Comparison of ENCODE assay signal across 10 mouse cellular contexts in the genomic region with DNA sequence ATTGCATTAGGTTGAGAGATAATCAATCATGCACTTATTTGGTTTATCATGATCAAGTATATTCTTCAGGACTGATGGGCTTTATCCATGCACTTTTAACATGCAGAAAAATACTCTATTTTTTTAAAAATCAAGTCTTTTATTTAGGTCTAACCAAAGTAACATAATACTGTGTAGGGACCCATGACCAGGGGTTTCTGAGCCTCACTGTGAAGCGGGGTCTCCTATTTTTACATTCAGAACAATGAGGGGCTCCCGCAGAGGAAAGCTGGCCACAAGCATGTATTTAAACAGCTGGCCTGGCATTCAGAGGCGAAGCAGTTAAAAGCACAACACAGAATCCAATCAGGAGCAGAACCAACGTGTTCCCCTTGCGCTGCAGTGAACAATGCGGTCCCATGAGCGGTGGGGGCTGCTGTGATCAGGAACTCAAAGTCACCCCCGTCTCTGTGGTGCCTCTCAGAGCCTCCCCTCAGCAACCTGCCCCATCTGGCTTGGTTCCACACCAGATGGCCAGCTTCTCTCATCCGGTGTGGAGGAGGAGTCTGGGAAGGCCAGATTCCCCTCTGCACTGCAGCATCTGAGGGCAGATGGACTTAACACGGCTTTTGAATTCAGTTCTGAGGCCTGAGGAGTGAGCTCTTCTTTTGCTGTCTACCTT.
DNase-seq lines count a peak whose midpoint lies in the region; ATAC-seq and TF ChIP-seq lines count a peak whose summit lies in the region.
"Had no signal": no experiment of that assay in that cellular context is flagged by ENCODE, and none has a peak within 500 bp of the region (broad histone marks: within the 10 kb centered on the region; RNA-seq: fewer than 3 reads in every experiment).

No protein-coding gene starts in this region.

- H3K4me3 ChIP-seq in heart, postnatal 0 days (ENCODE audit: low read depth, low read length): no peak overlapping the region
- H3K4me3 ChIP-seq: myocyte had no signal

- no peaks in the 10 kb centered on the region for H3K4me1 ChIP-seq in heart, postnatal 0 days (ENCODE audit: control insufficient read depth, insufficient read depth)

- WGBS in heart, postnatal 0 days: 48% methylated on average over 10 of the region's 10 CpGs

- TF ChIP-seq CTCF in heart, postnatal 0 days (IDR thresholded peaks at IDR 0.05; ENCODE audit: low read depth): no peak

- no peak for TF ChIP-seq EP300 in heart, postnatal 0 days (IDR thresholded peaks at IDR 0.05; ENCODE audit: low read depth)

- H3K9me3 ChIP-seq in heart, postnatal 0 days (replicated peaks; ENCODE audit: control insufficient read depth, low read length): no peaks in the 10 kb centered on the region

- no peak overlapping the region for H3K9ac ChIP-seq in heart, postnatal 0 days (replicated peaks; ENCODE audit: low read depth, low read length)

- H3K27ac ChIP-seq in heart, postnatal 0 days (ENCODE audit: low read depth): no peak overlapping the region

- no peak overlapping the region for H3K4me2 ChIP-seq in heart, postnatal 0 days (ENCODE audit: low read depth, low read length)

- DNase-seq in kidney, postnatal 10 days: peak; percentile 52
- no peak for DNase-seq in kidney, adult 8-10 months
- DNase-seq in embryo, embryonic 10 days (ENCODE audit: low spot score): peak; percentile 70
- DNase-seq in heart, postnatal 0 days (ENCODE audit: low spot score): no peak
- DNase-seq in mesoderm, embryonic 11.5 days (ENCODE audit: low read depth, low spot score): peak; percentile 63
- DNase-seq in spleen, postnatal 10 days (ENCODE audit: low spot score in 2 of 2): no peak
- no peak for DNase-seq in lung, postnatal 25 days (ENCODE audit: low spot score)

- peak; percentile 47 for ATAC-seq in heart, postnatal 0 days (ENCODE audit: insufficient read depth, low read depth)
- no peak for ATAC-seq in megakaryocyte-erythroid progenitor cell, adult 5-6 weeks (replicated peaks; ENCODE audit: low FRiP score, low TSS enrichment, poor library complexity, severe bottlenecking)
- ATAC-seq: Patski had no signal

- H3K36me3 ChIP-seq in heart, postnatal 0 days (replicated peaks; ENCODE audit: control insufficient read depth, insufficient read depth, low read length): no peaks in the 10 kb centered on the region

- no peaks in the 10 kb centered on the region for H3K27me3 ChIP-seq in heart, postnatal 0 days (ENCODE audit: control insufficient read depth, insufficient read depth, low read length)
- H3K27me3 ChIP-seq: Patski had no signal

Comparison
In these comparisons a context has a peak if more than half of its experiments do, and no peak if none do; other contexts are left out.
1. DNase-seq: peak in kidney, postnatal 10 days (single experiment), embryo, embryonic 10 days (single experiment) and mesoderm, embryonic 11.5 days (single experiment); none in kidney, adult 8-10 months (0 of 2), heart, postnatal 0 days (single experiment), spleen, postnatal 10 days (0 of 2) and lung, postnatal 25 days (single experiment).